Comparison of ENCODE assay signal across 11 mouse cellular contexts in genomic region chr10:63026156-63026794, GRCm38 (mm10). TPM values are rescaled to one million over a fixed set of nuclear protein-coding genes. Genes with fewer than 3 reads are reported as not detected.
DNase-seq lines count a peak whose midpoint lies in the region; ATAC-seq lines count a peak whose summit lies in the region.
"Had no signal": no experiment of that assay in that cellular context is flagged by ENCODE, and none has a peak within 500 bp of the region (broad histone marks: within the 10 kb centered on the region; RNA-seq: fewer than 3 reads in every experiment).

No protein-coding gene starts in this region.

- H3K27ac ChIP-seq in kidney, embryonic 14.5 days (ENCODE audit: low read depth, low read length): peak overlapping the region; percentile 4; the same call in 1 of the 2 replicates
- H3K27ac ChIP-seq in embryonic facial prominence, embryonic 12.5 days: peak overlapping the region; percentile 67
- peak overlapping the region; percentile 100 for H3K27ac ChIP-seq in hindbrain, embryonic 16.5 days (ENCODE audit: low read depth, low read length)
- H3K27ac ChIP-seq in neural tube, embryonic 11.5 days (ENCODE audit: low read depth, low read length): peak overlapping the region; percentile 100
- no peak overlapping the region for H3K27ac ChIP-seq in heart, embryonic 11.5 days (ENCODE audit: low read depth, low read length)

- intact Hi-C loops in heart, postnatal 10 days (cut with DNase I): loop anchor here (10.0 kb wide), 1 partner anchor 219 kb away; the partner anchor contains the start of gene Herc4

- no peak for DNase-seq in kidney, adult 9 months
- peak; percentile 72 for DNase-seq in neural tube, embryonic 11.5 days (ENCODE audit: low spot score)
- DNase-seq in heart, postnatal 10 days: no peak
- no peak for DNase-seq in yolk sac, embryonic 10.5 days (ENCODE audit: low spot score)
- DNase-seq: gastrocnemius, postnatal 36 days; kidney, adult 11 months had no signal

- ATAC-seq in kidney, embryonic 14.5 days (ENCODE audit: low FRiP score, low TSS enrichment): no peak
- no peak for ATAC-seq in embryonic facial prominence, embryonic 12.5 days (ENCODE audit: insufficient number of reproducible peaks, insufficient read depth, low FRiP score, low TSS enrichment)
- ATAC-seq in hindbrain, embryonic 16.5 days: no peak
- peak; percentile 6; the same call in 1 of the 2 replicates for ATAC-seq in neural tube, embryonic 11.5 days (ENCODE audit: insufficient read depth, low FRiP score, low TSS enrichment)
- ATAC-seq in heart, embryonic 11.5 days (replicated peaks; ENCODE audit: insufficient number of reproducible peaks, low FRiP score, low TSS enrichment): no peak
- ATAC-seq: Patski had no signal

- H3K27me3 ChIP-seq in kidney, embryonic 14.5 days (ENCODE audit: control insufficient read depth, insufficient read depth, low read length): no peaks in the 10 kb centered on the region
- no peaks in the 10 kb centered on the region for H3K27me3 ChIP-seq in embryonic facial prominence, embryonic 12.5 days
- H3K27me3 ChIP-seq in hindbrain, embryonic 16.5 days (replicated peaks; ENCODE audit: control insufficient read depth, insufficient read depth, low read length): no peaks in the 10 kb centered on the region
- H3K27me3 ChIP-seq in neural tube, embryonic 11.5 days (ENCODE audit: control insufficient read depth, insufficient read depth, low read length): no peaks in the 10 kb centered on the region
- H3K27me3 ChIP-seq in heart, embryonic 11.5 days (ENCODE audit: control insufficient read depth, insufficient read depth, low read length): no peaks in the 10 kb centered on the region
- H3K27me3 ChIP-seq: Patski had no signal

- no peaks in the 10 kb centered on the region for H3K9me3 ChIP-seq in kidney, embryonic 14.5 days (ENCODE audit: control insufficient read depth, low read length)
- no peaks in the 10 kb centered on the region for H3K9me3 ChIP-seq in embryonic facial prominence, embryonic 12.5 days
- H3K9me3 ChIP-seq in hindbrain, embryonic 16.5 days (ENCODE audit: control insufficient read depth, low read length): no peaks in the 10 kb centered on the region
- no peaks in the 10 kb centered on the region for H3K9me3 ChIP-seq in neural tube, embryonic 11.5 days (ENCODE audit: control insufficient read depth, low read length)
- H3K9me3 ChIP-seq in heart, embryonic 11.5 days (replicated peaks; ENCODE audit: control insufficient read depth, low read length): no peaks in the 10 kb centered on the region

- H3K36me3 ChIP-seq in kidney, embryonic 14.5 days (ENCODE audit: control insufficient read depth, insufficient read depth, low read length): no peaks in the 10 kb centered on the region
- no peaks in the 10 kb centered on the region for H3K36me3 ChIP-seq in embryonic facial prominence, embryonic 12.5 days
- H3K36me3 ChIP-seq in hindbrain, embryonic 16.5 days (ENCODE audit: control insufficient read depth, insufficient read depth, low read length): no peaks in the 10 kb centered on the region
- H3K36me3 ChIP-seq in neural tube, embryonic 11.5 days (ENCODE audit: control insufficient read depth, insufficient read depth, low read length): no peaks in the 10 kb centered on the region
- no peaks in the 10 kb centered on the region for H3K36me3 ChIP-seq in heart, embryonic 11.5 days (ENCODE audit: control insufficient read depth, insufficient read depth, low read length)

- H3K4me3 ChIP-seq in kidney, embryonic 14.5 days (ENCODE audit: low read length): no peak overlapping the region
- H3K4me3 ChIP-seq in embryonic facial prominence, embryonic 12.5 days: 0 out of 2 replicates have a peak overlapping the region, but pooled peaks have one; percentile 1
- 0 out of 2 replicates have a peak overlapping the region, but pooled peaks have one; percentile 4 for H3K4me3 ChIP-seq in hindbrain, embryonic 16.5 days (ENCODE audit: low read length)
- no peak overlapping the region for H3K4me3 ChIP-seq in neural tube, embryonic 11.5 days (ENCODE audit: low read depth, low read length)
- no peak overlapping the region for H3K4me3 ChIP-seq in heart, embryonic 11.5 days (ENCODE audit: low read depth, low read length)

- no peak overlapping the region for H3K4me2 ChIP-seq in kidney, embryonic 14.5 days (replicated peaks; ENCODE audit: low read depth, low read length)
- H3K4me2 ChIP-seq in embryonic facial prominence, embryonic 12.5 days (replicated peaks): peak overlapping the region; percentile 35
- peak overlapping the region; percentile 48 for H3K4me2 ChIP-seq in hindbrain, embryonic 16.5 days (ENCODE audit: low read length)
- H3K4me2 ChIP-seq in neural tube, embryonic 11.5 days (ENCODE audit: low read depth): peak overlapping the region; percentile 29
- no peak overlapping the region for H3K4me2 ChIP-seq in heart, embryonic 11.5 days

- peaks cover 14% of the 10 kb centered on the region for H3K4me1 ChIP-seq in kidney, embryonic 14.5 days (ENCODE audit: control insufficient read depth, insufficient read depth, low read length)
- H3K4me1 ChIP-seq in embryonic facial prominence, embryonic 12.5 days: peaks cover 26% of the 10 kb centered on the region
- H3K4me1 ChIP-seq in hindbrain, embryonic 16.5 days (ENCODE audit: control insufficient read depth, insufficient read depth, low read depth, low read length): peaks cover 21% of the 10 kb centered on the region
- H3K4me1 ChIP-seq in neural tube, embryonic 11.5 days (ENCODE audit: control insufficient read depth, insufficient read depth, low read length): peaks cover 17% of the 10 kb centered on the region
- peaks cover 8% of the 10 kb centered on the region for H3K4me1 ChIP-seq in heart, embryonic 11.5 days (ENCODE audit: control insufficient read depth, insufficient read depth, low read length)

- WGBS in kidney, embryonic 14.5 days: 31% methylated on average over 8 of the region's 8 CpGs
- 11% methylated on average over 8 of the region's 8 CpGs for WGBS in embryonic facial prominence, embryonic 12.5 days
- 6% methylated on average over 8 of the region's 8 CpGs for WGBS in hindbrain, embryonic 16.5 days
- 17% methylated on average over 8 of the region's 8 CpGs for WGBS in neural tube, embryonic 11.5 days
- 58% methylated on average over 8 of the region's 8 CpGs for WGBS in heart, embryonic 11.5 days (ENCODE audit: insufficient replicate concordance)

- H3K9ac ChIP-seq in kidney, embryonic 14.5 days (ENCODE audit: low read depth, low read length): no peak overlapping the region
- H3K9ac ChIP-seq in embryonic facial prominence, embryonic 12.5 days: no peak overlapping the region
- H3K9ac ChIP-seq in hindbrain, embryonic 16.5 days (ENCODE audit: low read depth, low read length): peak overlapping the region; percentile 42; the same call in 1 of the 2 replicates
- peak overlapping the region; percentile 14; the same call in 1 of the 2 replicates for H3K9ac ChIP-seq in neural tube, embryonic 11.5 days (ENCODE audit: low read length)
- H3K9ac ChIP-seq in heart, embryonic 11.5 days (ENCODE audit: low read depth, low read length): no peak overlapping the region

RNA-seq across cellular contexts. Expression of gene Pbld2, which starts 2.2 kb away (rescaled TPM):
- 1.9 and 2.7 TPM in 2 replicates for polyA plus RNA-seq in kidney, embryonic 14.5 days (2014; fragmentation: Nextera tagmentation; extraction: Ambion mirVana)
- polyA plus RNA-seq in embryonic facial prominence, embryonic 12.5 days (2016; fragmentation: Nextera tagmentation; extraction: Ambion mirVana): 0.52 and 0.92 TPM in 2 replicates
- 0.68 and 0.94 TPM in 2 replicates for polyA plus RNA-seq in hindbrain, embryonic 16.5 days (2015; fragmentation: Nextera tagmentation; extraction: Ambion mirVana)
- polyA plus RNA-seq in neural tube, embryonic 11.5 days (2014; fragmentation: Nextera tagmentation; extraction: Ambion mirVana): 0.55 and 1.4 TPM in 2 replicates
- 1 to 10 TPM; 2.7 to 2.9 TPM for total RNA-seq in heart, postnatal 10 days (2021)
- polyA plus RNA-seq in heart, embryonic 11.5 days (2014; fragmentation: Nextera tagmentation; extraction: Ambion mirVana): 0.67 and 0.70 TPM in 2 replicates

RNA-seq across cellular contexts. Expression of gene Hnrnph3, which starts 2.3 kb away (rescaled TPM):
- 82.2 and 86.8 TPM in 2 replicates for polyA plus RNA-seq in kidney, embryonic 14.5 days (2014; fragmentation: Nextera tagmentation; extraction: Ambion mirVana)
- 165 and 176 TPM in 2 replicates for polyA plus RNA-seq in embryonic facial prominence, embryonic 12.5 days (2016; fragmentation: Nextera tagmentation; extraction: Ambion mirVana)
- polyA plus RNA-seq in hindbrain, embryonic 16.5 days (2015; fragmentation: Nextera tagmentation; extraction: Ambion mirVana): 114 and 121 TPM in 2 replicates
- 147 and 159 TPM in 2 replicates for polyA plus RNA-seq in neural tube, embryonic 11.5 days (2014; fragmentation: Nextera tagmentation; extraction: Ambion mirVana)
- 10 to 100 TPM; 31.1 to 32.6 TPM for total RNA-seq in heart, postnatal 10 days (2021)
- polyA plus RNA-seq in heart, embryonic 11.5 days (2014; fragmentation: Nextera tagmentation; extraction: Ambion mirVana): 50.5 and 51.2 TPM in 2 replicates

RNA-seq across cellular contexts. Expression of gene Pbld1, which starts 33.7 kb away (rescaled TPM):
- polyA plus RNA-seq in kidney, embryonic 14.5 days (2014; fragmentation: Nextera tagmentation; extraction: Ambion mirVana): 4.8 and 5.1 TPM in 2 replicates
- polyA plus RNA-seq in embryonic facial prominence, embryonic 12.5 days (2016; fragmentation: Nextera tagmentation; extraction: Ambion mirVana): 1.4 and 2.1 TPM in 2 replicates
- polyA plus RNA-seq in hindbrain, embryonic 16.5 days (2015; fragmentation: Nextera tagmentation; extraction: Ambion mirVana): 0.44 and 0.75 TPM in 2 replicates
- 0.99 and 1.4 TPM in 2 replicates for polyA plus RNA-seq in neural tube, embryonic 11.5 days (2014; fragmentation: Nextera tagmentation; extraction: Ambion mirVana)
- total RNA-seq in heart, postnatal 10 days (2021): under 1 TPM; 0.60 to 0.92 TPM
- polyA plus RNA-seq in heart, embryonic 11.5 days (2014; fragmentation: Nextera tagmentation; extraction: Ambion mirVana): 0.38 and 1.1 TPM in 2 replicates

RNA-seq across cellular contexts. Expression of gene Rufy2, which starts 46.3 kb away (rescaled TPM):
- 19.7 and 28.4 TPM in 2 replicates for polyA plus RNA-seq in kidney, embryonic 14.5 days (2014; fragmentation: Nextera tagmentation; extraction: Ambion mirVana)
- 33.6 and 35.3 TPM in 2 replicates for polyA plus RNA-seq in embryonic facial prominence, embryonic 12.5 days (2016; fragmentation: Nextera tagmentation; extraction: Ambion mirVana)
- 53.9 and 68.0 TPM in 2 replicates for polyA plus RNA-seq in hindbrain, embryonic 16.5 days (2015; fragmentation: Nextera tagmentation; extraction: Ambion mirVana)
- polyA plus RNA-seq in neural tube, embryonic 11.5 days (2014; fragmentation: Nextera tagmentation; extraction: Ambion mirVana): 20.1 and 22.7 TPM in 2 replicates
- total RNA-seq in heart, postnatal 10 days (2021): 10 to 100 TPM; 17.3 to 19.0 TPM
- polyA plus RNA-seq in heart, embryonic 11.5 days (2014; fragmentation: Nextera tagmentation; extraction: Ambion mirVana): 13.1 and 13.3 TPM in 2 replicates

Comparison
In these comparisons a context has a peak if more than half of its experiments do, and no peak if none do; other contexts are left out.
1. H3K4me2 ChIP-seq: peak in embryonic facial prominence, embryonic 12.5 days (single experiment), hindbrain, embryonic 16.5 days (single experiment) and neural tube, embryonic 11.5 days (single experiment); none in kidney, embryonic 14.5 days (single experiment) and heart, embryonic 11.5 days (single experiment).
2. H3K4me3 ChIP-seq: peak in embryonic facial prominence, embryonic 12.5 days (single experiment) and hindbrain, embryonic 16.5 days (single experiment); none in kidney, embryonic 14.5 days (single experiment), neural tube, embryonic 11.5 days (single experiment) and heart, embryonic 11.5 days (single experiment).
3. H3K9ac ChIP-seq: peak in hindbrain, embryonic 16.5 days (single experiment) and neural tube, embryonic 11.5 days (single experiment); none in kidney, embryonic 14.5 days (single experiment), embryonic facial prominence, embryonic 12.5 days (single experiment) and heart, embryonic 11.5 days (single experiment).